Mouse (Mus musculus) forebrain, embryonic 11.5 days (tissue): Measurements from ENCODE around the gene Rpl18a. TPM values are rescaled to one million over a fixed set of nuclear protein-coding genes. Genes with fewer than 3 reads are reported as not detected.

Experiments
- ATAC-seq: fragments of 200-750 bp; cut with Nextera tagmentation; replicated peaks from 2 replicates; pipeline ENCODE4 v1.8.0; 2017; ENCODE audit warnings: moderate TSS enrichment; ENCODE audit not compliant: low FRiP score
- DNase-seq: peaks from one replicate; pipeline ENCODE4 v3.0.0-alpha.2; 2017; ENCODE audit warnings: low spot score
- H3K27ac ChIP-seq: fragments of 300-500 bp; sonication (generic); 2 replicates; pipeline ENCODE4 v1.5.1; 2014; ENCODE audit warnings: low read depth, low read length
- H3K27me3 ChIP-seq: fragments of 300-500 bp; sonication (generic); 2 replicates; pipeline ENCODE4 v1.6.1; 2014; ENCODE audit warnings: mild to moderate bottlenecking, low read length, mixed read lengths; ENCODE audit not compliant: control insufficient read depth, insufficient read depth
- H3K36me3 ChIP-seq: fragments of 300-500 bp; sonication (generic); 2 replicates; pipeline ENCODE4 v1.6.1; 2014; ENCODE audit warnings: mild to moderate bottlenecking, low read length, moderate library complexity, mixed read lengths; ENCODE audit not compliant: control insufficient read depth, insufficient read depth
- H3K4me1 ChIP-seq: fragments of 300-500 bp; sonication (generic); replicated peaks from 2 replicates; pipeline ENCODE4 v1.6.1; 2014; ENCODE audit warnings: low read length, mixed read lengths; ENCODE audit not compliant: control insufficient read depth, insufficient read depth
- H3K4me2 ChIP-seq: fragments of 300-500 bp; sonication (generic); 2 replicates; pipeline ENCODE4 v1.6.1; 2014; ENCODE audit warnings: low read depth, mild to moderate bottlenecking, low read length, moderate library complexity, mixed read lengths; ENCODE audit not compliant: severe bottlenecking
- H3K4me3 ChIP-seq: fragments of 300-500 bp; sonication (generic); 2 replicates; pipeline ENCODE4 v1.5.1; 2014; ENCODE audit warnings: low read depth, low read length
- H3K9ac ChIP-seq: fragments of 300-500 bp; sonication (generic); 2 replicates; pipeline ENCODE4 v1.6.1; 2014; ENCODE audit warnings: low read length
- H3K9me3 ChIP-seq: fragments of 300-500 bp; sonication (generic); 2 replicates; pipeline ENCODE4 v1.6.1; 2016; ENCODE audit warnings: low read length, mixed read lengths; ENCODE audit not compliant: control insufficient read depth
- WGBS: fragments of 180-500 bp; shearing (Covaris S2); extraction: QIAGEN DNeasy Blood & Tissue Kit; methylation state at CpG from one replicate; pipeline ENCODE4 v1.1.7; 2014; 5-methylcytosine and 5-hydroxymethylcytosine counted together
- polyA plus RNA-seq: library from polyadenylated mRNA; unstranded; fragments of >200 nt; fragmentation: Nextera tagmentation; extraction: Ambion mirVana; gene quantifications from 2 replicates; pipeline ENCODE4 v1.2.1, GENCODE M21; 2014

The Rpl18a gene
- polyA plus RNA-seq, 1 experiment from 2014 or later = 2,879 TPM

- Histone ChIP-seq H3K36me3 (no peaks in the 10 kb centered on the region), H3K4me1 (no peaks in the 10 kb centered on the region), H3K9me3 (no peaks in the 10 kb centered on the region), H3K4me2 (no peak overlapping the region), H3K27me3 (no peaks in the 10 kb centered on the region), H3K4me3 (no peak overlapping the region), H3K27ac (no peak overlapping the region), H3K9ac (no peak overlapping the region)
- DNase-seq (peak; percentile 30), ATAC-seq (no peak)
- 91% methylated on average over 5 of the region's 5 CpGs for WGBS
Measured at GRCm38 (mm10) chr8:70926396-70926795, 29.2 kb upstream of the Rpl18a start.

DNA sequence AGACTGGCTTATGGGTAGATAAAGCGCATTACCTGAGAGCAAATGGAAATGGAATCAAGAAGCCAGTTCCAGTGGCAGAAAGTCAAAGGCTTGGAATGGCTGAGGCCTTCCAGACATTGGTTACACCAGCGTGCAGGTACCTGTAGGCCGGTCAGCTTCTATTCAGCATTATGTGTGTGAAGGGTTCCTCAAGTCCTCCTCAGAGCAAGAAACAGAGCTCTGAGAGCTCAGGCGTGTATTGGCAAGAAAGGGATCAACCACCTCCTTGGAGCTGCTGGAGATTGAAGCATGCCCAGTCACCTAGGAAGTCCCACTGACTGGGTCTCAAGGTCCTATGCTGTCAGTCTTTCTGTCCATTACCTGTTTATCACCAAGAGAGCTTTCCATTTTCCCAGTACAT is 28.5 kb upstream of the Rpl18a start:
- Histone ChIP-seq H3K27me3 (no peaks in the 10 kb centered on the region), H3K36me3 (no peaks in the 10 kb centered on the region), H3K27ac (no peak overlapping the region), H3K4me1 (no peaks in the 10 kb centered on the region), H3K4me3 (no peak overlapping the region), H3K9ac (no peak overlapping the region), H3K4me2 (no peak overlapping the region), H3K9me3 (no peaks in the 10 kb centered on the region)
- no peak for DNase-seq
- no peak for ATAC-seq
- 94% methylated on average over 4 of the region's 4 CpGs for WGBS

DNA sequence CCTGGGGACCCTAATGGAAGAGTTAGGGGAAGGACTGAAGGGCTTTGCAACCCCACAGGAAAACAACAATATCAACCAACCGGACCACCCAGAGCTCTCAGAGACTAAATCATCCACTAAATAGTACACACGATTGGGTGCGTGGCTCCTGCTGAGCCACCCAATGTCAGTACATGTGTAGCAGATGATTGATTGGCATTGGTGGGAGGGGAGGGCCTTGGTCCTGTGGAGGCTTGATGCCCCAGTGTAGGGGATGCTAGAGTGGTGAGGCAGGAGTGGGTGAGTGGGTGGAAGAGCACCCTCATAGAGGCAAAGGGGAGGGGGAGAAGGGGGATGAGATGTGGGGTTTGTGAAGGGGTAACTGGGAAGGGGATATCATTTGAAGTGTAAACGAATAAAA is 26.9 kb upstream of the Rpl18a start:
- WGBS = 91% methylated on average over 4 of the region's 4 CpGs
- Histone ChIP-seq H3K9me3 (no peaks in the 10 kb centered on the region), H3K4me1 (no peaks in the 10 kb centered on the region), H3K27ac (no peak overlapping the region), H3K9ac (no peak overlapping the region), H3K27me3 (no peaks in the 10 kb centered on the region), H3K36me3 (no peaks in the 10 kb centered on the region; the same call in 1 of the 2 replicates), H3K4me2 (no peak overlapping the region), H3K4me3 (no peak overlapping the region)
- ATAC-seq = no peak
- DNase-seq = no peak

GRCm38 (mm10) chr8:70920049-70920922 is 23.1 kb upstream of the Rpl18a start:
- no peak overlapping the region for H3K27ac ChIP-seq
- H3K4me3 ChIP-seq = no peak overlapping the region
- no peaks in the 10 kb centered on the region for H3K9me3 ChIP-seq
- no peak for ATAC-seq
- no peaks in the 10 kb centered on the region for H3K27me3 ChIP-seq
- H3K4me1 ChIP-seq = no peaks in the 10 kb centered on the region
- H3K36me3 ChIP-seq = peaks cover 8% of the 10 kb centered on the region; the same call in 1 of the 2 replicates
- DNase-seq = peak; percentile 35
- 92% methylated on average over 9 of the region's 9 CpGs for WGBS
- H3K9ac ChIP-seq = no peak overlapping the region
- H3K4me2 ChIP-seq = no peak overlapping the region

- no peaks in the 10 kb centered on the region for H3K4me1 ChIP-seq
- no peak overlapping the region for H3K4me3 ChIP-seq
- WGBS = 94% methylated on average over 17 of the region's 17 CpGs
- ATAC-seq (no peak), DNase-seq (no peak)
- no peak overlapping the region for H3K9ac ChIP-seq
- H3K4me2 ChIP-seq = no peak overlapping the region
- peaks cover 23% of the 10 kb centered on the region for H3K36me3 ChIP-seq
- no peaks in the 10 kb centered on the region for H3K27me3 ChIP-seq
- no peak overlapping the region for H3K27ac ChIP-seq
- no peaks in the 10 kb centered on the region for H3K9me3 ChIP-seq
Measured at GRCm38 (mm10) chr8:70914704-70915103, 17.5 kb upstream of the Rpl18a start.

- no peaks in the 10 kb centered on the region for H3K27me3 ChIP-seq
- no peak for ATAC-seq
- H3K4me1 ChIP-seq = no peaks in the 10 kb centered on the region
- no peaks in the 10 kb centered on the region for H3K9me3 ChIP-seq
- no peak for DNase-seq
- no peak overlapping the region for H3K4me2 ChIP-seq
- H3K9ac ChIP-seq = no peak overlapping the region
- no peak overlapping the region for H3K27ac ChIP-seq
- 93% methylated on average over 26 of the region's 26 CpGs for WGBS
- no peak overlapping the region for H3K4me3 ChIP-seq
- peaks cover 23% of the 10 kb centered on the region for H3K36me3 ChIP-seq
Measured at GRCm38 (mm10) chr8:70913523-70913922, 16.3 kb upstream of the Rpl18a start.

GRCm38 (mm10) chr8:70912955-70913354 is 15.7 kb upstream of the Rpl18a start:
- no peaks in the 10 kb centered on the region for H3K9me3 ChIP-seq
- DNase-seq (no peak), ATAC-seq (no peak)
- H3K36me3 ChIP-seq = peaks cover 23% of the 10 kb centered on the region
- 94% methylated on average over 30 of the region's 30 CpGs for WGBS
- no peaks in the 10 kb centered on the region for H3K27me3 ChIP-seq
- no peak overlapping the region for H3K4me3 ChIP-seq
- H3K4me2 ChIP-seq = no peak overlapping the region
- H3K9ac ChIP-seq = no peak overlapping the region
- H3K4me1 ChIP-seq = no peaks in the 10 kb centered on the region
- H3K27ac ChIP-seq = no peak overlapping the region

DNA sequence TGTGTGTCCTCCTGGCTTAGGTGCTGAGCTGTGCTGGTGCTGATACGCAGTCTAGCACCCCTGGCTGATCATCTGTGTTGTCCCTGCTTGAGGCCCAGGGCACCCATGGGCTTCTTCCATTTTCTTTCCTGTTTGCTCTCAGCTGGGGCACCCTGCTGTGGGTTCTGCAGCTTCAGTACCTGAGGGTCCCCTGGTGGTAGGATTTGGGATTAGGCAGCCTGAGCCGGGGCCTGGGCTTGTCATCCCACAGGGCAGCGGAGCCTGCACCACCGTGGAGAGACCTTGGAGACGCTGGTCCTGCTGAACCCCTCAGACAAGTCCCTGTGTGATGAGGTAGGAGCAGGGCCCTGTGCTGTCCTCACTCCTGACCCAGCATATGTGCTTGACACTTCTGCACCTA is 14.4 kb upstream of the Rpl18a start:
- ATAC-seq = no peak
- Histone ChIP-seq H3K9ac (no peak overlapping the region), H3K4me2 (no peak overlapping the region), H3K4me1 (0 out of 2 replicates have a peak, but pooled peaks cover 3% of the 10 kb centered on the region), H3K27me3 (no peaks in the 10 kb centered on the region), H3K9me3 (no peaks in the 10 kb centered on the region), H3K36me3 (peaks cover 21% of the 10 kb centered on the region), H3K4me3 (no peak overlapping the region), H3K27ac (no peak overlapping the region)
- DNase-seq = no peak
- WGBS = 84% methylated on average over 5 of the region's 5 CpGs

- Histone ChIP-seq H3K4me2 (no peak overlapping the region), H3K9me3 (no peaks in the 10 kb centered on the region), H3K27me3 (no peaks in the 10 kb centered on the region), H3K36me3 (peaks cover 2% of the 10 kb centered on the region; the same call in 1 of the 2 replicates), H3K4me3 (no peak overlapping the region), H3K9ac (no peak overlapping the region), H3K4me1 (0 out of 2 replicates have a peak, but pooled peaks cover 3% of the 10 kb centered on the region), H3K27ac (no peak overlapping the region)
- DNase-seq (no peak), ATAC-seq (no peak)
- WGBS = 99% methylated on average over 2 of the region's 2 CpGs
Measured at GRCm38 (mm10) chr8:70907518-70907917, 10.3 kb upstream of the Rpl18a start.
